Mouse (Mus musculus) thymus, adult 2 months (tissue): ENCODE data around the gene Trdn.

Experiments
- CTCF ChIP-seq: fragments of 200-500 bp; IDR thresholded peaks from 2 replicates; pipeline ENCODE4 v1.5.1; 2012; ENCODE audit warnings: mild to moderate bottlenecking, control low read depth, low read length, moderate library complexity, borderline replicate concordance; ENCODE audit not compliant: control insufficient read depth, poor library complexity, insufficient read depth; ENCODE audit errors: extremely low read depth
- POLR2A ChIP-seq: fragments of 200-500 bp; IDR thresholded peaks from 2 replicates; pipeline ENCODE4 v1.6.1; 2012; ENCODE audit warnings: mild to moderate bottlenecking, low read length, control low read depth, moderate library complexity; ENCODE audit not compliant: control insufficient read depth, poor library complexity, insufficient read depth; ENCODE audit errors: extremely low read depth

- TF ChIP-seq CTCF (no peak), POLR2A (no peak)
Observed at GRCm38 (mm10) chr10:33195919-33196318, 115.6 kb downstream of the Trdn start.
